Mouse (Mus musculus) erythroblast, embryonic 14.5 days (primary cell): Measurements from ENCODE around the gene Krtap19-5.

Experiments used
- GATA1 ChIP-seq: IDR thresholded peaks from 2 replicates; pipeline ENCODE4 v1.6.1; 2012; ENCODE audit warnings: low read length, inconsistent platforms, mixed read lengths
- TAL1 ChIP-seq: IDR thresholded peaks from 3 replicates; pipeline ENCODE4 v1.6.1; 2012; ENCODE audit warnings: low read length, inconsistent platforms, mixed read lengths

- TF ChIP-seq TAL1 = no peak
- TF ChIP-seq GATA1 = no peak
These were observed 48.9 kb downstream of the Krtap19-5 start for GRCm38 (mm10) chr16:88847363-88847762.
